Mouse (Mus musculus): Measurements from ENCODE around the gene Itgb2l.

The Itgb2l gene

GRCm38 (mm10) chr16:96426671-96427070, 16.7 kb downstream of the Itgb2l start:
- DNase-seq = no peak

- no peak for DNase-seq
These were observed 18.4 kb downstream of the Itgb2l start for GRCm38 (mm10) chr16:96425044-96425443.

DNA sequence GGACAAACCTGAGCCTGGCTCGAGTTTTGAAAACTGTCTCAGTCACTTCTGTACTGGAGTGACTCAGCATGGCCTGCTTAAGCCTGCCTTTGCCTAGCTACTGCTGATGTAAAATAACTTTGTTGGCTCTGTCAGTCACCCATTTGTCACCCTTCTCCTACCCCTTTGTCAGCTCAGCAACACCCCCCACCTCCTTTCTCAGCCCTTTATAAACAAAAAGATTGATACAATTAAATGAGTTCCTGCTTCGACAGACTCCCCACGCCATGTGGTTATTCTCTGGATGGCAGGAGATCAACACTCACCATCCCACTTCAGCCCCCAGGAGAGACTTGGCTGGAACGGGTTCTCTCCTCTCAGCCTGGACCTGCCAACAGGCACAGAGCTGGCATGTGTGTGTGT, 35.4 kb downstream of the Itgb2l start:
- DNase-seq = no peak

- no peak for DNase-seq
These were observed 37.1 kb downstream of the Itgb2l start for GRCm38 (mm10) chr16:96406312-96406711.

GRCm38 (mm10) chr16:96402294-96402693, 41.1 kb downstream of the Itgb2l start:
- no peak for DNase-seq

- no peak for DNase-seq
These were observed 43.4 kb downstream of the Itgb2l start for GRCm38 (mm10) chr16:96400046-96400445.

- no peak for DNase-seq
These were observed 44.6 kb downstream of the Itgb2l start for GRCm38 (mm10) chr16:96398806-96399205.

DNA sequence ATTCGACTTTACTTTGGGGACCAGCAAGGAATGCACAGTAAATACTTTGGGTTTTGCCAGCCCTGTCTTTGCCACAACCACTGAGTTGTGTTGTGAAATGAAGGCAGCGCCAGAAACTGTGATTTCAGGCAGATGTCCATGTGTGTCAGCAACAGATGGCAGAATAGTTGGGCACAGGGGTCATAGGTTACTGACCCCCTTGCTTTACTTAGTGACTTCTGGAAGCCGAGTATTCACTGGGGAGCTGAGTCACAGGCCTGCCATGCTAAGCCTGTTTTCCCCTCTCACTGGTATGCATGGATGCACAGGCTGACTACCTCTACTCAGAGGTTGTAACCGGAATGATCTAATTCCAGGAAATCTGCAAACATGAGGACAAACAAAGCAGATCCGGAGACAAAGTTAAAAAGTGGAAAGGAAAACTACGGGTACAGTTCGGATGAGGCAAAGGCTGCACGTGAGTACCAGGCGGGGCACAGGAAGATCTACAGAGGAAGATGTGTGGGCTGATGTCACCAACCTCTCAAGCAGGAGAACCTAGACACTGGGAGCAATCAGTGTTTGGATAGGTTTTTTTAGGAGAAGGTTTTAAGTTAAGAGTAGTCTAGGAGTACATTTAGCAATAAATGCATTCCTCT, 47.3 kb downstream of the Itgb2l start:
- DNase-seq = no peak

DNA sequence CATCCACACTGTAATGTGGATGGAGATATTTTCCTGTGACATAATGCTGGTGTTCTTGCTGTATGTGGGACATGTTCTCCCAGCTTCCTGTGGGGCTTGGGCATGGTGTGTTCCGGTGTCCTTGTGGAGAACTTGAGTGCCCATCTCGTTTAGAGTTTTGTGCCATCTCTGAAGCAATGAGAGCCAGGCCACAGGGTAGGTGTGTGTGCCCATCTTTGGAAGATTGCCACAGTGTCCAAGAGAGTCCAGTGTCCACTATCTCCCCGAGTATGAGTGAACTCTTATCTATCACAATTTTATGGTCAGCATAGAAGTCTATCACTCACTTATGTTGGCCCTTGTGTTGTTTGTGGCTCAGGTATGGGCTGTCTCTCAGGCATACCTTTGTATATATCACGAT, 47.9 kb downstream of the Itgb2l start:
- DNase-seq = no peak

- no peak for DNase-seq
These were observed 52.3 kb downstream of the Itgb2l start for GRCm38 (mm10) chr16:96391070-96391469.

GRCm38 (mm10) chr16:96388481-96388880, 54.9 kb downstream of the Itgb2l start:
- DNase-seq = no peak

- no peak for DNase-seq
These were observed 55.6 kb downstream of the Itgb2l start for GRCm38 (mm10) chr16:96387685-96388371.

GRCm38 (mm10) chr16:96384741-96385140, 58.7 kb downstream of the Itgb2l start:
- DNase-seq = no peak

DNA sequence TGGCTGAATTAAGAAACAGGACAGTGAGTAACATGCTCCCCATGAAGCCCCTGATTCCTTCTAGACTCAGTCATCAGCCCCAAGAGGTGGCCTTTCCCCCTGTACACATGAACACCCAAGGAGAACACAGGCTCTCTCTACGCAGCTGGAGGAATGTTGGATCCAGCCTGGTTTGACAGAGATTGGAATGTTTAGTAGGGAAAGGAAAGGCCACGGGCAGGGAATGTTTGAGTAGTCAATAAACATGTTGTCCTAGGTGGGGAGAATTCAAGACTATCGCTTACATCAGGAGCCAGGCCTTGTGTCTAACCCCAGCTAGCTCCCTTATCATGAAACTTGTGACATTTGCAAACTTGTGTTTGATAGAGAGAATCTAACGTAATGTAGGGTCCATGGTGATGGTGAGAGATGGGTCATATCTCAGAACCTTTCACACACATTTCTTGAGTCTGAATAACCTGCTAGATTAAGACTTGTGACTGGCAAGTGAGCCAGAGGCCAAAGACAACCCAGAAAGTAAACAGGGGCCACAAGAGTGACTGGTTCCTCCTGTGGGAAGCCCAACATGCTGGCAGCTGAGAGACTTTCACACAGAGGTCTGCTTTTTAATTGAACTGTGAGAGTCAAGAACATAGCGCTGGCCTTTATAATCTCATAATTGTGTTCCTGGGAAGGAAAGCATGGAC, 60.8 kb downstream of the Itgb2l start:
- DNase-seq = no peak

DNA sequence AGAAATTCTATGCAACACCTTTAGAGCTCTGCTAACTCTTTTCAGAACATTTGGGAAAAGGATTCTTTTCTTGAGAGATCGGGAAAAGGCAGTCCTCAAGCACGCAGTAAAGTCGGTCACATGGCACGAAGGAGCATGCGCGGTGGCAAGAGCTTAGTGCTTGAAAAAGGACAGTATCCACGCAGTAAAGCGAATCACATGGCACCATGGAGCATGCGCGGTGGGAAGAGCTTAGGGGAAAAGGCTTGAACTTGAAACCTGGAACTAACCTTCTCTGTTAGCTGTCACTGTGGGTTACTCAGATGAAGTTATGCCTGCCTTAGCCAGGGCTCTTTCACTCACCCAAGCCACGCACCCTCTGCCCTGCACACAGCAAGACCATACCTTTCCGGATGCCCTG, 62.0 kb downstream of the Itgb2l start:
- no peak for DNase-seq

- DNase-seq = no peak
These were observed 65.3 kb downstream of the Itgb2l start for GRCm38 (mm10) chr16:96378111-96378510.

DNA sequence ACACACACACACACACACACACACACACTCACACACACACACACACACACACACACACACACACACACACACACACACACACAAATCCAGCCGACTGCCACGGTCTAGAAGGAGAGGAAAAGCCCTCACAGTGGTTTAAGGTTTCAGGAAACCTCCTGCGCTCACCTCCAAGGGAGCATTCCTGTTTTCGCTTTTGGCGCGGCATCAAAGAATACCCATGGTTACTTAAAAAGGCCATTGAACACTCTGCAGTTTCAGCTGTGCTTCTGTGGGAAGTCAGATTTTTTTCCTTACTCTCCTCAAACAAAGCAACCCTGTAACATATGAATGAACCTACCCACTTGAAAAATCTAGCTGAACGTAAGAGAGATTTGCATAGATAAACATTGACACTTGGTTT, 67.1 kb downstream of the Itgb2l start:
- DNase-seq = no peak

GRCm38 (mm10) chr16:96375538-96375937, 67.9 kb downstream of the Itgb2l start:
- DNase-seq = no peak

- DNase-seq = no peak
These were observed 70.7 kb downstream of the Itgb2l start for GRCm38 (mm10) chr16:96372752-96373118.

Measured in thymus, postnatal 14 days (tissue).